Mouse (Mus musculus) intestine, embryonic 15.5 days (tissue): Measurements from ENCODE around the gene Lrrc8c. TPM values are rescaled to one million over a fixed set of nuclear protein-coding genes. Genes with fewer than 3 reads are reported as not detected.

Experiments
- ATAC-seq: fragments of 200-750 bp; cut with Nextera tagmentation; 2 replicates; pipeline ENCODE4 v1.8.0; 2017; ENCODE audit warnings: moderate TSS enrichment, moderate library complexity
- H3K27ac ChIP-seq: fragments of 300-500 bp; sonication (generic); 2 replicates; pipeline ENCODE4 v1.5.1; 2015; ENCODE audit warnings: mild to moderate bottlenecking, inconsistent platforms
- H3K27me3 ChIP-seq: fragments of 300-500 bp; sonication (generic); replicated peaks from 2 replicates; pipeline ENCODE4 v1.6.1; 2015; ENCODE audit warnings: inconsistent platforms
- H3K36me3 ChIP-seq: fragments of 300-500 bp; sonication (generic); 2 replicates; pipeline ENCODE4 v1.6.1; 2015; ENCODE audit warnings: inconsistent platforms
- H3K4me1 ChIP-seq: fragments of 300-500 bp; sonication (generic); replicated peaks from 2 replicates; pipeline ENCODE4 v1.6.1; 2015; ENCODE audit warnings: inconsistent platforms
- H3K4me2 ChIP-seq: fragments of 300-500 bp; sonication (generic); replicated peaks from 2 replicates; pipeline ENCODE4 v1.6.1; 2015; ENCODE audit warnings: mild to moderate bottlenecking, inconsistent platforms
- H3K4me3 ChIP-seq: fragments of 300-500 bp; sonication (generic); replicated peaks from 2 replicates; pipeline ENCODE4 v1.5.1; 2015; ENCODE audit warnings: inconsistent platforms
- H3K9ac ChIP-seq: fragments of 300-500 bp; sonication (generic); 2 replicates; pipeline ENCODE4 v1.6.1; 2015; ENCODE audit warnings: inconsistent platforms
- H3K9me3 ChIP-seq: fragments of 300-500 bp; sonication (generic); 2 replicates; pipeline ENCODE4 v1.6.1; 2016; ENCODE audit warnings: inconsistent platforms
- whole genome bisulfite sequencing: fragments of 180-500 bp; shearing (Covaris S2); methylation state at CpG from one replicate; pipeline ENCODE4 v1.1.7; 2015; 5-methylcytosine and 5-hydroxymethylcytosine counted together
- polyA plus RNA-seq: library from polyadenylated mRNA; unstranded; fragments of >200 nt; fragmentation: Nextera tagmentation; extraction: Ambion mirVana; gene quantifications from 2 replicates; pipeline ENCODE4 v1.2.1, GENCODE M21; 2015

Gene Lrrc8c
- polyA plus RNA-seq, 1 experiment from 2014 or later, result 15.0 TPM

GRCm38 (mm10) chr5:105615871-105616454 is 96.8 kb downstream of the Lrrc8c start:
- 54% methylated on average over 7 of the region's 7 CpGs for WGBS
- Histone ChIP-seq H3K4me2 (no peak overlapping the region), H3K27ac (no peak overlapping the region), H3K27me3 (no peaks in the 10 kb centered on the region), H3K36me3 (no peaks in the 10 kb centered on the region), H3K9me3 (no peaks in the 10 kb centered on the region), H3K4me1 (0 out of 2 replicates have a peak, but pooled peaks cover 2% of the 10 kb centered on the region), H3K9ac (no peak overlapping the region), H3K4me3 (no peak overlapping the region)
- no peak for ATAC-seq

- Histone ChIP-seq H3K36me3 (no peaks in the 10 kb centered on the region), H3K9ac (no peak overlapping the region), H3K9me3 (no peaks in the 10 kb centered on the region), H3K4me3 (no peak overlapping the region), H3K27me3 (no peaks in the 10 kb centered on the region), H3K4me2 (no peak overlapping the region), H3K27ac (no peak overlapping the region), H3K4me1 (0 out of 2 replicates have a peak, but pooled peaks cover 2% of the 10 kb centered on the region)
- WGBS, result 73% methylated on average over 5 of the region's 5 CpGs
- no peak for ATAC-seq
Measured at GRCm38 (mm10) chr5:105616538-105616937, 97.3 kb downstream of the Lrrc8c start.

GRCm38 (mm10) chr5:105618510-105618909 is 99.3 kb downstream of the Lrrc8c start:
- Histone ChIP-seq H3K9ac (no peak overlapping the region), H3K4me1 (0 out of 2 replicates have a peak, but pooled peaks cover 4% of the 10 kb centered on the region), H3K9me3 (no peaks in the 10 kb centered on the region), H3K4me2 (no peak overlapping the region), H3K36me3 (no peaks in the 10 kb centered on the region), H3K27me3 (no peaks in the 10 kb centered on the region), H3K4me3 (no peak overlapping the region), H3K27ac (no peak overlapping the region)
- ATAC-seq, result no peak

GRCm38 (mm10) chr5:105619666-105620065 is 100.5 kb downstream of the Lrrc8c start:
- Histone ChIP-seq H3K4me2 (no peak overlapping the region), H3K36me3 (no peaks in the 10 kb centered on the region), H3K4me1 (0 out of 2 replicates have a peak, but pooled peaks cover 4% of the 10 kb centered on the region), H3K9ac (no peak overlapping the region), H3K9me3 (no peaks in the 10 kb centered on the region), H3K27ac (no peak overlapping the region), H3K27me3 (no peaks in the 10 kb centered on the region), H3K4me3 (no peak overlapping the region)
- ATAC-seq, result no peak
- WGBS, result 88% methylated on average over 2 of the region's 2 CpGs

- Histone ChIP-seq H3K4me1 (0 out of 2 replicates have a peak, but pooled peaks cover 4% of the 10 kb centered on the region), H3K36me3 (no peaks in the 10 kb centered on the region), H3K27ac (no peak overlapping the region), H3K27me3 (no peaks in the 10 kb centered on the region), H3K9ac (no peak overlapping the region), H3K4me2 (no peak overlapping the region), H3K9me3 (no peaks in the 10 kb centered on the region), H3K4me3 (no peak overlapping the region)
- 57% methylated on average over 6 of the region's 6 CpGs for WGBS
- 0 out of 2 replicates have a peak, but pooled peaks have one; percentile 17 for ATAC-seq
Measured at GRCm38 (mm10) chr5:105620505-105621116, 101.4 kb downstream of the Lrrc8c start.

- H3K4me2 ChIP-seq, result no peak overlapping the region
- H3K4me1 ChIP-seq, result peaks cover 7% of the 10 kb centered on the region; the same call in 1 of the 2 replicates
- WGBS, result 44% methylated on average over 4 of the region's 4 CpGs
- no peaks in the 10 kb centered on the region for H3K36me3 ChIP-seq
- no peak overlapping the region for H3K27ac ChIP-seq
- no peak overlapping the region for H3K9ac ChIP-seq
- H3K4me3 ChIP-seq, result no peak overlapping the region
- H3K9me3 ChIP-seq, result no peaks in the 10 kb centered on the region
- ATAC-seq, result no peak
- no peaks in the 10 kb centered on the region for H3K27me3 ChIP-seq
Measured at GRCm38 (mm10) chr5:105623074-105623713, 104.0 kb downstream of the Lrrc8c start.

GRCm38 (mm10) chr5:105624257-105624656 is 105.1 kb downstream of the Lrrc8c start:
- Histone ChIP-seq H3K4me3 (no peak overlapping the region), H3K9me3 (no peaks in the 10 kb centered on the region), H3K36me3 (no peaks in the 10 kb centered on the region), H3K27me3 (no peaks in the 10 kb centered on the region), H3K27ac (no peak overlapping the region), H3K4me2 (no peak overlapping the region), H3K4me1 (peaks cover 7% of the 10 kb centered on the region; the same call in 1 of the 2 replicates), H3K9ac (no peak overlapping the region)
- no peak for ATAC-seq
- WGBS, result 86% methylated on average over 3 of the region's 3 CpGs

- Histone ChIP-seq H3K27ac (peak overlapping the region; percentile 17; the same call in 1 of the 2 replicates), H3K9ac (no peak overlapping the region), H3K4me2 (no peak overlapping the region), H3K4me3 (no peak overlapping the region), H3K36me3 (no peaks in the 10 kb centered on the region), H3K9me3 (no peaks in the 10 kb centered on the region), H3K27me3 (no peaks in the 10 kb centered on the region), H3K4me1 (peaks cover 5% of the 10 kb centered on the region; the same call in 1 of the 2 replicates)
- ATAC-seq, result no peak
- 62% methylated on average over 8 of the region's 8 CpGs for WGBS
Measured at GRCm38 (mm10) chr5:105625504-105626150, 106.4 kb downstream of the Lrrc8c start.

GRCm38 (mm10) chr5:105626355-105626754 is 107.2 kb downstream of the Lrrc8c start:
- ATAC-seq, result no peak
- WGBS, result 56% methylated on average over 3 of the region's 3 CpGs
- H3K9me3 ChIP-seq, result no peaks in the 10 kb centered on the region
- H3K27me3 ChIP-seq, result no peaks in the 10 kb centered on the region
- 0 out of 2 replicates have a peak overlapping the region, but pooled peaks have one; percentile 27 for H3K27ac ChIP-seq
- H3K9ac ChIP-seq, result no peak overlapping the region
- no peaks in the 10 kb centered on the region for H3K36me3 ChIP-seq
- H3K4me1 ChIP-seq, result peaks cover 5% of the 10 kb centered on the region; the same call in 1 of the 2 replicates
- H3K4me3 ChIP-seq, result no peak overlapping the region
- no peak overlapping the region for H3K4me2 ChIP-seq

- no peak overlapping the region for H3K4me2 ChIP-seq
- H3K4me1 ChIP-seq, result peaks cover 5% of the 10 kb centered on the region; the same call in 1 of the 2 replicates
- no peak overlapping the region for H3K9ac ChIP-seq
- 78% methylated on average over 5 of the region's 5 CpGs for WGBS
- no peaks in the 10 kb centered on the region for H3K36me3 ChIP-seq
- H3K4me3 ChIP-seq, result no peak overlapping the region
- no peaks in the 10 kb centered on the region for H3K27me3 ChIP-seq
- no peak for ATAC-seq
- no peak overlapping the region for H3K27ac ChIP-seq
- H3K9me3 ChIP-seq, result no peaks in the 10 kb centered on the region
Measured at GRCm38 (mm10) chr5:105627093-105627492, 107.9 kb downstream of the Lrrc8c start.

GRCm38 (mm10) chr5:105629955-105630354 is 110.8 kb downstream of the Lrrc8c start:
- H3K27ac ChIP-seq, result no peak overlapping the region
- H3K4me1 ChIP-seq, result peaks cover 3% of the 10 kb centered on the region; the same call in 1 of the 2 replicates
- H3K4me2 ChIP-seq, result no peak overlapping the region
- no peaks in the 10 kb centered on the region for H3K27me3 ChIP-seq
- 49% methylated on average over 1 of the region's 1 CpGs for WGBS
- H3K9ac ChIP-seq, result no peak overlapping the region
- no peak overlapping the region for H3K4me3 ChIP-seq
- H3K36me3 ChIP-seq, result no peaks in the 10 kb centered on the region
- ATAC-seq, result no peak
- H3K9me3 ChIP-seq, result no peaks in the 10 kb centered on the region

- Histone ChIP-seq H3K4me2 (no peak overlapping the region), H3K27me3 (no peaks in the 10 kb centered on the region), H3K9me3 (no peaks in the 10 kb centered on the region), H3K9ac (no peak overlapping the region), H3K4me1 (no peaks in the 10 kb centered on the region; the same call in 1 of the 2 replicates), H3K36me3 (no peaks in the 10 kb centered on the region), H3K27ac (no peak overlapping the region), H3K4me3 (no peak overlapping the region)
- 90% methylated on average over 10 of the region's 10 CpGs for WGBS
- no peak for ATAC-seq
Measured at GRCm38 (mm10) chr5:105632066-105632465, 112.9 kb downstream of the Lrrc8c start.
